Mouse (Mus musculus) 416B (cell line): ENCODE results near the gene Myzap.
A peak's percentile ranks its signal among the peaks of the same experiment; 100 is the strongest.
"Not testable (repeated sequence)": the region's sequence is repeated elsewhere in the genome, so short reads cannot be mapped to it uniquely, and the experiment has no call there.

ENCODE experiments used
- DNase-seq: peaks from one replicate; pipeline ENCODE4 v3.0.0; 2011; ENCODE audit warnings: low read depth

Gene Myzap

DNA sequence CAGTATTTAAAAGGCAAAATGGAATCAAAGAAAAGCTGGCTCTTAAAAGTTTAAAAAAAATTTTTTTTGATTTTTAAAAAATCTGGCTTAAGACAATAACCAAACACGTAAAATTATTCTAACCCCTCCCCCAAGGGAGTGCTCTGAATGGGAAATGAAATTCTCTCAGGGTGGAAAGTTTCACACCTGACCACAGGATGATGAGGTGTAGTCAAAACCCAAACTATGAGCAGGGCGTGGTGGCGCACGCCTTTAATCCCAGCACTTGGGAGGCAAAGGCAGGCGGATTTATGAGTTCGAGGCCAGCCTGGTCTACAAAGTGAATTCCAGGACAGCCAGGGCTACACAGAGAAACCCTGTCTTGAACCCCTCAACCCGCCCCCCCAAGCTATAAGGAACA, 108.3 kb downstream of the Myzap start:
- DNase-seq = not testable (repeated sequence)

DNA sequence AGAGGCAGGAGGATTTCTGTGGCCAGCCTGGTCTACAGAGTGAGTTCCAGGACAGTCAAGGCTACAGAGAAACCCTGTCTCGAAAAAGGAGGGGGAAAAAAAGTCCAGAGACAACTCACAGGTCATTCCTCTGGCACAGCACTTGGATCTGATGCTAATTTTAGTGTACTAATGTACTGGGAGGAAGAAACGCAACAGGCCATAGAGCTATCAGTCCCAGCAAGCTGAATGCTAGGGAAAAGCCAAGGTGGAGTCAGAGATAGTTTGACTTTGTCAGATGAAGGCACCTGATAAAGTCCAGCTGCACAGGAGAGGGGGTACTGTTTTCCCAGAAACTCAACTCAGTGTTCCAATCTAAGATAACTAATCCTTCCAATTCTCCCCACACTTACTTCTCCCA, 111.9 kb downstream of the Myzap start:
- DNase-seq = no peak

DNA sequence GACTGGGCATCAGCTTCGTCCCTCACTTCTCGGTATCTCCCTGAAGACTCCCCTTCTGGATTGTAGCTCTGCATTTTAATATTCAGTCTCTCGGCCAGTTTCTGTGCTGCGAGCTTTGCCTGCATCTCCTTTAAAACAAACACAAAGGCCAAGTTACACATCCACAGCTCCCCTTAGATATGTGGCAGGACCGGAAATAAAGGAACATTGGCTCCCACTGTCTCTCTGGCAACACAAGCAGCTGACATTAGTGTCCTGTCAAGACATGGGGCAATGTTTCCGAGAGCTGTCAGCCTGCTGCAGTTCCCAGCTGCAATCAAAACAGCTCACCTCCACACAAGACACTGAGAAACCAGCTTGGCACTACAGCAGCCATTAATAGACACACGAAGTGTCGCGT, 112.7 kb downstream of the Myzap start:
- DNase-seq = no peak

DNA sequence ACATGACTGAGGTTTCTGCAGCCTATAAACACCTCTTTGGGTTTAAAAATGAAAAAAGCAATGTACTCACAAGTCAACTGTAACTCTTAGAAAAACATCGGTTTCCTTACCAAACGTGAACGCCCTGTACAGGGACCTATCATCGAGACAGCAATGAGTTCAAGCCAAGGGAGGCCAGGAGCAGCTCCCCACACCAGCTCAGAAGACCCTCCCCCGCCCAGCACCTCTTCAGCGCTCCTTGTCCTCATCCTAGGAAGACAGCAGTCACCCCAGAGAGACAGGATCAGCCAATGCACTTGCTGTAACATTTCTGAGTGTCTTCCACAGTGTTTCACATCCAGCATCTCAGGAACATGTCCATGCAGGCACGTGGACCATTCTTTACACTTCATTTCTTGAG, 113.6 kb downstream of the Myzap start:
- no peak for DNase-seq

DNA sequence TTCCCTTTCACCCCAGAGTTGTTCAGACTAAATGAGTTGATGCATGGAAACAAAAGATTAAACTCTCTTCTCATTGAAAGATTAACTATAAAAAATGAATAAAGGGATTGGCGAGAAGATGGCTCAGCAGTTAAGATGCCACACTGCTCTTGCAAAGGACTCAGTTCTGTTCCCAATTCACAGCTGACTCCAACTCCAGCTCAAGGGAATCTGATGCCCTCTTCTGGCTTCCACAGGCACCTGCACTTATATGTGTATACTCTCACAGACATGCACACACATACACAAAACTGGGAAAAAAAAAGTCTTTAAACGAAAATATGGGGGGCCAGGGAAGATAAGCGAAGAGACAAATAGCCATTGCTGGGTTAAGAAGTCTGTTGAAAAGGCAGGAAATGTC, 115.6 kb downstream of the Myzap start:
- DNase-seq = no peak

DNA sequence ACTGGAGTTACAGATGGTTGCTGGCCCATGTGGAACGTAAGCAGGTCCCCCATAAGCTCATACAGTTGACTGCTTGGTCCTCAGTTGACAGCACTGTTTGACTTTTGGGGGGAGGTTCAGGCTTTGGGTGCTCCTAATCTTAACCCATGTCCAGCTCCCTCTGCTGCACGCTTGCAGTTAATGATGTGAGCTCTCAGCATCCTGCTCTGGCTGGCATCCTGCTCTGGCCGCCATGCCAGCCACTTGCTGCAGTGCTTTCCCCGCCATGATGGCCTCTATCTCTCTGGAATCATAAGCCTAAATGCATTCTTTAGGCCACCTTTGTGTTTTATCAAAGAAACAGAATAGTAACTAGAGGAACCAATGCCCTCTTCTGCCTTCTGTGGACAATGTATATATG, 116.6 kb downstream of the Myzap start:
- DNase-seq = no peak

DNA sequence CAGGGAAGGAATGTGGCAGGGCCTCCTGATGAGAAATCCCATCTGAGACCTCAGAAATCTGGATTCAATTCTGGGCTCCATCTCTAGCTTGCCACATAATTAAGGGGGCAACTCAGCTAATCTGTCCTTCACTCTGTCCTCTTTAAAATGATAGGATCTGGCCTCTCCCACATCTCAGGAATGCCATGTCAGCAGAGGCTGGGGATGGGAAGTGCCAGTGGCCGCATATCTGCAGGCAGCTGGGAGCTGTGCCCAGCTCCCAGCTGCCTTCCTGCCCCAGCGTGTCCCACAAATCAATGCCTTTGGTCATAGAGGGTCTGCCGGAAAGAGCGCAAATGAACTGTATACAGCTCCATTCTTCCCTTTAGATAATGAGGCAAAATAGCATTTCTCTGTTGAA, 124.7 kb downstream of the Myzap start:
- DNase-seq = no peak

DNA sequence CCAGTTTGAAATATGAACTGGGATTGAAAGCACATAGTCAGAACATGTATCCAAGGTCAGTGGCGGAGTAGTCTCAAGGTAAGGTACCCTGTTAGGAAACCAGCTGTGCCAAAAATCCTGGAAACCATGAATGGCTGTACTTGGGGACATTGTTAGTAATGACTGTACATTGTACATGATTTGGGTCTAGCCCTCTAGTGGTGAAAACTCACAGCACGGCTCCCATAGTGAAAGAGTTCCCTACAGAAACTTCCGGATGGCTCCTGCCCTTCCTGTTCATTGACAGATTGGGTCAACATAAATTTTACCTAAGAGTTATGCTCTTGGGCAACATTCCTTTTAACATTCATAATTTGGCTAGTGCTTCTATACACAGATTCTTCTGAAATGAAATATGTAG, 126.0 kb downstream of the Myzap start:
- peak; percentile 48 for DNase-seq

DNA sequence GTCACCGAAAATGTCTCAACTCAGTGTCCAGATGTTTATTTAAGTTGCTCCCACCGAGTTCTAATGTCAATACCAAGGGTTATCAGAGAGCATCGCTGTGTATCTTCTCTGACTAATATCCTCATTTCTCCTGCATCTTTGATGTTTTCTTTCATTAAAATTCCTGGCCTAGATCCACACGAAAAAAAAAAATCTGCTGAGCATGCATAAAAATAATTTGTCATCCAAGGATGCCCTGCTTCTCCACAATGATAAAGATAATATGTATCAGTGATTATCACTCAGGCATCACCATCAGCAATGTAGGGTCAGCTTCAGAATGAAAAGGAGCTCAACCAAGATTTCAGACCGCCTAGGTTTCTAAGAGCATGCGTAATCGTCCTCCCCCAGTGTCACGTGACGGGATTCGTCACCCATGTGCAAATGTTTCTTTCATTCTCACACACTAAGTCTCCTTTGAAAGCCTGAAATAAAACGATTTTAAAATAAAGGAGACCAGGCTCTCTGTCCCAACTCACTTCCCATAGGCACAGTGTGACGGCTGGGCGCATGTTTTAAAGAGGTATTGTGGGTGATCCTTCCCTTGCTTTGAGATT, 129.0 kb downstream of the Myzap start:
- no peak for DNase-seq

DNA sequence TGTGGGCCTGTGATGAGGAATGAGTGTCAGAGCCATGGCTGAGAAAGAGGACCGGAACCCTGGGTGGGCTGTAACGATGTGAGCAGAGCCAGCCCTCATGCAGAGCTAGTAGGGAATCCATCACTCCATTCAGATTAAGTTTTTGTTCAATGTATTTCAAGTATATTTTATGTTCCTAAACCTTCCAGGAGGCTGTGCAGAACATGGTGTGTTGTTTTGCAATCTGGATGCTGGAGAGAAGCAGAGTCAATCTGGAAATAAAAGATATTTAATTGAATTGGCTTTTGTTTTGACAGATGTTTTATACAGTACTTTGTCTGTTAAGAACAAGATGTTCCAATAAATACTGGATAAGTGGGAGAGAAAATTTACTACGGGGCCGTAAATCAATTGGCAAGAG, 135.4 kb downstream of the Myzap start:
- DNase-seq = no peak
